Mouse (Mus musculus) cerebellum, postnatal 10 days (tissue): ENCODE data around the gene Isoc2b.
"Not testable (repeated sequence)": the region's sequence is repeated elsewhere in the genome, so short reads cannot be mapped to it uniquely, and the experiment has no call there.

ENCODE experiments used
- DNase-seq, 2 experiments: peaks; one replicate each; pipeline ENCODE4 v3.0.0; 2021; ENCODE audit warnings: mixed read lengths in 2 of 2

The Isoc2b gene

DNA sequence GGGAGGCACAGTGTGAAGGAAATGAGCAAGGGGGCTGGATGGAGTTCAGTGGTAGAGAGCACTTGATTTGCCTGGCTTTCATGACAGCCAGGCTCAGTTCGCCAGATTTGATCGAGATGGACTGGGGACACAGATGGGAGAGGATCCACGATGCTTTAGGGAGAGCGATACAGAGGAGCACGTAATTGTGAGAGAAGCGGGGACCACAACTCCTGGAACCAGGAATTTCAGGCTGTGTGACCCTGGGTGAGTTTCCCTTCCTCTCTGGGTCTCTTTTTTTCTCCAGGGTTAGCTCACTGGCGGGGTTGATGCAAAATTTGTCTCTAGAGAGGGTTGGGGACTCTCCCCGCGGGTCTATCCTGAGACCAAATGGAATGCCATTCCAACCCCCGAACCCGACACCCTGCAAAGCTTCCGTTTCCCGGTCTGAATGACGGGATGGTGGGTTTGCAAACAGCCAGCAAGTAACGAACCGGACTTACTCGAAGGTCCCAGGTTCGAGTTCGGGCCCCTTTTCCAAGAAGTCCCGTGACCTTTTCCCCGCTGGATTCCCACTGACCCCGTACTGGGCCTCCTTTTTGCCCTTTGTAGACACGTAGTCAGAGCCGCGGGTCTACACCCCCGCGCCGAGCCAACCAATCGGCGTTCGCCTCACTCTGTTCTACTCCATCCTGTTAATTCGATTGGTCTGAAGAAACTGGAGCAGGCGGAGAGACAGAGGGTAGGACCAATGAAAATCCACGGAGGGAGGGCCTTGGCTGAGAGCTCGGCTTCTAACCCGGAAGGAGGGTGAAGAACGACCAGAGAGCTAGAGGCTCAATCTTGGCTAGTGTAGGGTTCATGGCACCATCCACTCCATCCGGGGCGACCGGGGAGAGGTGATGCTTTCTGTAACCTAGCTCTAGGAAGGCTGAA, 4.2 kb downstream of the Isoc2b start:
- DNase-seq: peak; percentile 98

DNA sequence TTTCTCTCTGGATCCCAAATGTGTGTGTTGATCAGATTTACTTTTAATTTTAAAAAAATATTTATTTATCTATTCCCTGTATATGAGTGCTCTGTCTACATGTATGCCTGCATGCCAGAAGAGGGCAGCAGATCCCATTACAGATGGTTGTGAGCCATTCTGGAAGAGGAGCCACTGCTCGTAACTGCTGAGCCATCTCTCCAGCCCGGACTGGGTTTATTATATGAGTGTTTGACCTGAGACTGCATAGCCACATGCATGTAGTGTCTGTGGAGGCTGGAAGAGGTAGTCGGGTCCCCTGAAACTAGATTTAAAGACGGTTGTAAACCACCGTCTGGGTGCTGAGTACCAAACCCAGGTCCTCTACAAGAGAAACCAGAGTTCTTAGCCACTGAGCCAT, 5.0 kb downstream of the Isoc2b start:
- DNase-seq: peak; percentile 69

DNA sequence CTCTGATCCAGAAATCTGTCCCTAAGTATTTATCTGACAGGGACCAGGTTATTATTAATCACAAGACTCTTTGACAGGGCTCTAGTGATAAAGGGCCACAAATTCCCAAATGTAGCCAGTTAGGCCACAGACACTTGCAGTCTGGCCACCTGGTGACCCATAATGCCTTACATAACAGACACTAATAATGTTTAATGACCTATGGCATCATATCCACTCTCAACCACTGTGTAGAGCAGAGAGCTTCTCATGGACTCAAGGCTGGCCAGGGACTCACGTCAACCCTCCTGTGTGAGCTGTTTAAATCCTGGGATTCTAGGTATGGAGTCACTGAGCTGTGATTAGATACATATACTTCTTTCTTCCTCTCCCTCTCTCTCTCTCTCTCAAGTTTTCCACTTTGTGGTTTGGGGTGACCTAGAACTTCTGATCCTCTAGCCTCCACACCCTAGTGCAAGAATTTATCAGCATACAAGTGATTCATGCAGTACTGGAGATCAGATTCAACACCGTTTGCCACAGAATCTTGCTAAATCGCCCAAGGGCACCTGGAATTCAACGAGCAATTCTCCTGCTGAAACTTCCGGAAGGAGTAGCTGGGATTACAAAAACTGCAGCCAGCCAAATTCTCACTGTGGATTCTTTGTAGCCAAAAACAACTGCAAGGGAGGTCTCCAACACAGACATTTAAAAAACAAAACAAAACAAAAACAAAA, 5.8 kb downstream of the Isoc2b start:
- DNase-seq: no peak

DNA sequence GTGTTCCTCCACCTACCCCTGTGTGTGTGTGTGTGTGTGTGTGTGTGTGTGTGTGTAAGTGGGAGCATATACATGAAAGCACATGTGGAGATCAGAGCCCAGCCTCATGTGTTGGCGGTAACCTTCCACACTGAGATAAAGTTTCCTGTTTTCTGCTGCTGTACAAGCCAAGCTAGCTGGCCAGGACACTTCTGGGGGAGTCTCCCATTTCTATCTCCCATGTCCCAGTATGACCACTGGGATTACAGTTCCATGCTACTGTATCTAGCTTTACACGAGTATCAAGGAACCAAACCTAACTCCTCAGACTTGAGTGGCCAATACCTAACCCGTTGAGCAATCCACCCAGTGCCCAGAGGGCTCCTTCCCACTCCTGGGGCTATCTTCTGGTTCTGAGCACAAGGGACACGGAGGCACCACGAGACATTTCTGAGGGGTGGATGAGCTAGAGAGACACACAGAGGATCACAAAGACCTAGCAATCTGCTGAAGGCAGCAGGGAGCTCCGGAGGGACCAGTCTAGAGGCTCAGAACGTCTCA, 6.4 kb downstream of the Isoc2b start:
- no peak for DNase-seq

DNA sequence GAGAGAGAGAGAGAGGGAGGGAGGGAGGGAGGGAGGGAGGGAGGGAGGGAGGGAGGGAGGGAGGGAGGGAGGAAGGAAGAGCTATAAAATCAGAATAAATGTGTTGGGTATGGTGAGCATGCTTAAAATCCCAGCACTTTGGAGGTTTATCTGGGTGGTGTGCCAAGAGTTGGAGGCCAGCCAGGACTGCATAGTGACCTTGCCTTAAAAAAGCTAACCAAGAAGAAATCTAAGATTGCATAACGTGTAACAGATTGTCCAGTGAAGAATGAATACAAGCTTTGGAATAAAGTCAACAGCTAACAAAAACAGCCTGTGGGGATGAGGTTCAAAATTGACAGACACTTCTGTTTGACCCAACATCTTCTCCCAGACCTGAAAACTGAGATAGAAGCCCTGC, 7.0 kb downstream of the Isoc2b start:
- peak; percentile 53 to 55 for DNase-seq

DNA sequence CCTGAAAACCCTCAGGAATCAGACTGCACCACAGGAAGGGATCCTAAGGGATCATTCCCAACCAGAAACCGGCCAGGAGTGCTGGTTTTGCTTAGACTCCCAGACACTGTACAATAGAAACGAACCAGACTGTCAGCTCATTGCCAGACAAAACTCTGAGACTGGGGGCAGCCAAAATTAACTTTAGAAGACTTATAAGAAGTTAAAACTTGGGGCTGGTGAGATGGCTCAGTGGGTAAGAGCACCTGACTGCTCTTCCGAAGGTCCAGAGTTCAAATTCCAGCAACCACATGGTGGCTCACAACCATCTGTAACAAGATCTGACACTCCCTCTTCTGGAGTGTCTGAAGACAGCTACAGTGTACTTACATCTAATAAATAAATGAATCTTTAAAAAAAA, 9.1 kb downstream of the Isoc2b start:
- DNase-seq: not testable (repeated sequence)

DNA sequence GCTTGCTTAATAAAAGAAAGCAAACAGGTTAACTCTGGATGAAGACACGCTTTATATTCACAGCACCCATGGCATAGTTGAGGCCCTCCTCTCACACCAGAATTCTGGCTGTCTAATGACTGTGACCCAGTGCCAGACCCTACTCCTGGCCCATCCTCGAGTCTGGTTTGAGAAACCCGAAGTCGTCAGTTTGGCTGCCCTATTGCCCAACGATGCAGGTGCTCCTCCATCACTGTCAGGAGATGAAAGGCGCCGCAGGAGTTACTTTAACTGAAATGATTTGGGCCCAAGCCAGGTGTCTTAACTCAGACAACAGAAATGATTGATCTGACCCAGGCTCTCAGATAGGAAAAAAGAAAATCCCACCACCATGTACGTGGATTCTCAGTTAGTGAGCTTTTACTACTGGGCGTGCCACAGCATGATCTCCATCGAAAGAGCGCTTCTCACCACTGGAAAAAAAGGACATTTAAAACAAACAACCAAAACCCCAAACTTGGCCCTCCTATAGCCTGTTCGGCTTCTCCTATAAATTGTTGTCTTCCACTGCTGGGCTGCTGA, 10.6 kb downstream of the Isoc2b start:
- DNase-seq: no peak

DNA sequence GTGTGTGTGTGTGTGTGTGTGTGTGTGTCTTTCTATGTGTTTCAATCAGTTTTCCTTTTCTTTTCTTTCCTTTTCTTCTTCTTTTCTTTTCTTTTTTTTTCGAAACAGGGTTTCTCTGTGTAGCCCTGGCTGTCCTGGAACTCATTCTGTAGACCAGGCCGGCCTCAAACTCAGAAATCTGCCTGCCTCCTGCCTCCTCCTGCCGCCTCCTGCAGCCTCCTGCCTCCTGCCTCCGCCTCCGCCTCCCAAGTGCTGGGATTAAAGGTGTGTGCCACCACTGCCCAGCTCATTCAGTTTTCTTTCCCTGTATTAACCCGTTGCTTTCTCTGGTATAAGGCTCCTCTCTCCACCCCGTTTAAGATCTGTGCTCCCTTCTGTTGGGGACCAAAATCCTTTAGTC, 12.7 kb downstream of the Isoc2b start:
- peak in 1 of 2 experiments; percentile 77 for DNase-seq

DNA sequence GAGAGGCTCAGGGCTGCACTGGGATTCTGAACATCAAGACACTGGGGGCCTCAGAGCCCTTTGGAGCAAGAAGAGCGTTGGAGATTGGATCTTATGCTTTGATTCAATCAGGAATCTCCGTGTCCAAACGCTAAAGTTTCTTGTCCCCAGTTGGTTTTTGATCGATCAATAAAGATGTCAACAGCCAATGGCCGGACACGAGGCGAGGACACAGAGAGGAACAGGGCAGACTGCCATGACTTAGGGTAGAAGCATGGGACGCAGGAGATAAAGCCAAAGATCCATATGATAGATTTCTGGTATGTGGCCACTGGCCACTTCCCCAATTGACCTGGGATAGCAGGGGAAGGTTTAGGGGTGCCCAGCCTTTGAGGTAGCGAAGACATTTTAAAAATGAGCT, 13.6 kb downstream of the Isoc2b start:
- DNase-seq: no peak

DNA sequence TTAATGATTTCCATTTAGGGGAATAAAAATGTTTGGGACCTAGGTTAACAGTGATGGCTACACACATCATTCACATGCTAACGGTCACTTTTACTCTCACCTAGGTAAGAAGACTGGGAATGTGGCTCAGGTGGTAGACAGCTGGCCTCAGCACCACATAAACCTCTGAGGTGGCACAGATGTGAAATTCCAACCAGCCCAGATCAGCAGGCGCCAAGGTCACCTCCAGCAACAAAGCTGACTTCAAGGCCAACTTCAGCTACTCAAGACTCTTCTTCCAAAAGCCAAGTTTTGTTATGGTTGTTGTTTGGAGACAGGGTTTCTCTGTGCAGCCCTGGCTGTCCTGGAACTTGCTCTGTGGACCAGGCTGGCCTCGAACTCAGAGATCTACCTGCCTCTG, 16.4 kb downstream of the Isoc2b start:
- DNase-seq: no peak

DNA sequence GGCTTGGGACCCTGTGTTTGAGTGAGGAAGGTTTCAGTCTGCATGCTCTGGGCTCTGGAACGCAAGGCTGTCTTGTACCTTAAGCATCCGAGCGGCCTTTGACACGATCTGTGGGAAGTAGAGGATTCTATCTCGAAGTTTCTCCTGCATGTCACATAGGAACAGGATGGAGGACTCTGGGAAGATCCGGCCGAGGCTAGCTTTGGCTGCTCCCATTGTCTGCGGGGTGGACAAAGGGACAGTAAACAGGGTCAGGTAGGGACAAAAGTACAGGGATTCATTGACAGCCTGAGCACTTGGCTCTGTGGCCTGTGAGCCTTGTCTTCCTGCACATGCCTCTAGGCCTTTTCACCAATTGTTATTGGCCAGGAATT, 18.8 kb downstream of the Isoc2b start:
- no peak for DNase-seq

DNA sequence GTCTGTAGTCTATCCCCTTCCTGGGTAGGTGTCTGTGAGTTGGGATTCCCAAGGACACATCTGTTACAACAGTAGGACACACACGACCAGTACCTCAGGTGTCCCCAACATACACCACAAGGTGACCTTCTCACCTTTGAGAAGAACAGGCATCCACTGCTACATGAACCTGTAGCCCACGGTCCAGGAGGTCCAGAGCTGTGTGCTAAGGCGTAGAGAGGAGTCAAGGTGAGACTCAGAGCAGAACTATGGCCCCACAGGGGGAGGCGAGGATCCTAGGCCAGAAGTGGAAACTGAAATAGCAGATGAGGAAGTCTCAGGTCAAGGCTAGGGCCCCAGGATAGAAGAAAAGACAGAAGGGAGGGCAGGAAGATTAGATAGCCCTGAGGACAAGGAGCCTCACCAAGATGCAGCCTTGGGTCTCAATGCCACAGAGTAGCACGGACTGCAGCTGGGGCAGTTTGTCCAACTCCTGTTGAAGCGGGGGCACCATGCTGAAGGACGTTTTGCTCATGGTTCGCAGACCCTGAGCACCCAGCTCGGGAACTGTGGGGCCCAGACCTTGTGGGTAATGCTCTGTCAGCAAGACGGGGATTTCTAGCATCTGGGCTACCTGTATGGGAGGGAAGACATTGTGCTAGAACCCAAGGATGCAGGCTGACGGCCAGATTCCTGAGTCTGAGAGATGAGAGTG, 19.3 kb downstream of the Isoc2b start:
- no peak for DNase-seq

DNA sequence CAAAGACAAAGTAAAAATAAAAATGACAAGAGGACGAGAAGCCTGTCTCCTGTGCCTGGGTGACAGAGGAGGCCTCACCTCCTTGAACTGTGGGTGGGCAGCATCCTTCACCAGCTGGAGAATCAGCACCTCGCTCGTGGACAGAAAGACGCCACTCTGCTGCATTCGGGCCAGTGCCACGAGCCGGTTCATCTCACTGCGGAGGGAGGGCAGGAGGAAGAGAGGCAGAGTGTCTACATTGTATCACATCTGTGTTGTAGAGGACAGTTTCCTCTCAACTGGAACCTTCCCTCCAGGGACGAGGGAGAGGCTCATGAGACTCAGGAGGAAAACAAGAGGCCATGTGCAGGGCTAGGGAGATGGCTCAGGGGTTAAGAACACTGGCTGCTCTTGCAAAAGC, 20.7 kb downstream of the Isoc2b start:
- no peak for DNase-seq

DNA sequence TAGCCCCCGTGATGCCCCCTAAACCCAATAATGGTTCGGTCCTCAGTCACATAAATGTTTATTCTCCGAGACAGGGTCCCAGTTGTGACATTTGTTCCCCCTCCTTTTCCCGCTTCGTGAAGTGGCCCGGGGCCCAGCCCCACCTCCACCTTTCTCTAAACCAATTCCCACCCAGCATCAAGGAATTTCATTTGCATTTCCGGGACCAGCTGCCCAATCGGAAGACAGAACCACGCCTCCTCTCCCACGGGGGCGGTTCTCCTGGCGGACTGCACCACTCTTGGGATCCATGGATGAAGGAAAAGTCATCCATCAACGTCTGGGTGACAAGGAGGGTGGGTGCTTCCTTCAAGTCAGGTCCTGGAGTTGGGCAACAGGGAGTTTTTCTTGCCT, 25.1 kb downstream of the Isoc2b start:
- peak; percentile 92 to 94 for DNase-seq

DNA sequence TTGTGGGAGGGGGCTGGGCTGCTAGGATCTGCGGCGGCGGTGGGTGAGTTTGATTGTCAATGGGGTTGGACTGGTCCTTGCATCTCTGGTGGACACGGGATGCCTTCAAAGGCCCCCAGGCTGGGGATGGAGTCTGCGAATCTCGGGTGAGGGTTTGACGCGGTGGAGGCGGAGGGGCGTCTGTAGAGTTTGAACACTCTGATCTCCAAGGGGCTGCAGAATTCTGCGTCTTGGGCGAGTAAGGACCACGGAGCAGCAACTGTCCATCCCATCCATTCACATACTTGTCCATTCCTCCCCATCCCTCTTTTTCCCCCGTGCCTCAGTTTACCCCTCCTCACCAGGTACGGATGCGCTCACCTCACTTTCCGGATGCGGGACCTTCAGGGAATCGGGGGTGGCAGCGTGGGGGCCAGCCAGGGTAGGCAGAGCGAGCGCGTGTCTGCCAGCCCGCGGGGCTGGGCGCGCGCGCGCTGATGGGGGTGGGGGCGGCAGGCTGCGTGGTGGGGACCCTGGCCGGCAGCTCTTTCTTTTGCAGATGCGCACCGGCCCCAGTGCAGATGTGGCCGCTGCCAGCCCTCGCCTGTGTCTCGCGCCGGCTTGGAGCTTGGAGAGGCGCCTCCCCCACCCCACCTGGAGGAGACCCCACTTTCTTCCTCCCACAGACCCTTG, 25.7 kb downstream of the Isoc2b start, which contains the start of gene Shisa7:
TSS of gene Shisa7 (minus strand) at position 452 of the 672 bp plus-strand sequence.
- no peak for DNase-seq

DNA sequence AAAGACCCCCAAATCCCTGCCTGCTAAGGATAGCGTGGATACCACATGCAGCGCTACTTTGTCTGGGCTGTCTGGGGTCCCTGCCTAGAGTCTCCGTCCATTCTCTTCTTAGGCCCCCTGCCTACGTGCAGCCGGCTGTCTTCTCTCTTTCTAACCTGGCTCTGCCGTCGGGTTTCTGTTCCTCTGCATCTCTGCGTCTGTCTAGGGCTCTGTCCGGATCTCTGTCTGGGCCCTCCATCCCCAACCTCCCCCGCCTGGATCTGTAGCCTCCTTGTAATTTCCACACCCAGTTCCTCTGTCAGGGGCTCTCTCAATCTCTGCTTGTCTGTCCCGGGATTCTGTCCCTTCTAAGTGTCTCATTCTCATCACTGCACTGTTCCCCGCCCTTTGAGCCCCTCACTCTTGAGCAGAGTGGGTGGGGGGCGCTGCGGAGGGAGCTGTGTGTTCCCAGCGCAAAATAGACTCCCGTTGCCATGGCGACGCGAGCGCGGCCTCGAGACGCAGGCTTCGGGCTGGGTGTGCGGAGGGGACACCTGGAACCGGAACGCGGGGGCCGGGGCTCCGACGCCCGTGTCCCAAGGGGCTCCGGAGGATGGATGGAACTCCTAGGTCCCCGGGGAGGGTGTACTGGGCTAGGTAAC, 26.3 kb downstream of the Isoc2b start:
- peak; percentile 78 to 83 for DNase-seq

DNA sequence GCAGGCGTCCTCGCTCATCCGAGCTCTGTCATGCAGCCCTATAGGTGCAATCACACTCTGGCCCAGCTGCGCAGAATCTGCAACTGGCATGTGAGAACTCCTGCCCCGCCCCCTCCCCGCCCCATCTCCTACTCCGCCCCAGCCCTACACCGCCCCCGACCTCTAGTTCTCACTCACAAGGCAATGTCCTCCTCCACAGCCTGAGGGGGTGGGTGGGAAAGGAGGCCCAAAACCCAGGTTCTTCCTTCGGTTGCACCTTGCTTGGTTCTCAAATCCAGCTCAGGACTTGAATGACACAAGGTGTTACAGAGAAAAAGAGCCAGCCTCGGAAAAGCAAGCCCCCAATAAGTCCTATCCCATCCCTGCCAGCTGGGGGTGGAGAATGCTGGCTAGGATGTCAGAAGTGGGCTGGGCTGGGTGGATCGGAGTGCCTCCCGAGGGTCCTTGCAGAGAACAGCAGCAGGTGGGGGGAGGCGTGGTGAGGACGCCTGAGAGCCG, 27.4 kb downstream of the Isoc2b start:
- DNase-seq: peak; percentile 24 to 31

DNA sequence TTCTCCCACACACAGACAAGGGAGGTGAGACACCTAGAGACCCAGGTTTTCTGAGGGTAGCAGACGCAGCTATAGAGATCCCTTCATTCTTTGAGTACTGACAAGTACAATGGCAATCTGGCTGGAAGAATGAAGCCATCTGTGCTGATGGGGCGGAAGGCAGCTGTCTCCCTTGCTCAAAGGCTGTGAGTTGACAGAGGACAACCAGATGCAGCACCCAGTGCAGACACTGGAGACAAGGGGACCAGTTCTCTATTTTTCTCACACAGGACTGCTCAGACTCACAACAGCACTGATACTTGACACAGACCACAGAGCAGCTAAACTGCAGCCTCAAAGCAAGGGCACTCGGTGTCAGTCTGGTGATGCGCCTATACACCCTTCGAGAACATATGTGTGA, 28.0 kb downstream of the Isoc2b start:
- no peak for DNase-seq

DNA sequence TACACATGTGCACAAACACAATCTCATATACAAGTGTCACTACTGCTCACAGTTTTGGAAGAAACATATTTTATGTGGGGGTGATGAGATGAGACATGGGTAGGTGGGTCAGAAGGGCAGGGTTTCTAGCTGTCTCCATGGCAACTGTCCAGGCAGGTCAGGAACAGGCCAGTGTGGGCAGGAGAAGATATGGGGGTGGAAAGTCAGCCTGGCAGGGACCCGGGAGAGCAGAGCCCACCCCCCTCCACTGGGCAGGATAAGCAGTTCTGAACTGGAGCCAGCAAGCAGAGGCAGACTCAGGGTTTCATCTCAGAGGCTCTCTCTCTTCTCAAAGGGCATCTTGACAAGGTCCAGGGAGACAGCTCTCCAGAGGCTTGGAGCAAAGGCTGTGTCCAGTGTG, 32.4 kb downstream of the Isoc2b start:
- peak; percentile 34 for DNase-seq

DNA sequence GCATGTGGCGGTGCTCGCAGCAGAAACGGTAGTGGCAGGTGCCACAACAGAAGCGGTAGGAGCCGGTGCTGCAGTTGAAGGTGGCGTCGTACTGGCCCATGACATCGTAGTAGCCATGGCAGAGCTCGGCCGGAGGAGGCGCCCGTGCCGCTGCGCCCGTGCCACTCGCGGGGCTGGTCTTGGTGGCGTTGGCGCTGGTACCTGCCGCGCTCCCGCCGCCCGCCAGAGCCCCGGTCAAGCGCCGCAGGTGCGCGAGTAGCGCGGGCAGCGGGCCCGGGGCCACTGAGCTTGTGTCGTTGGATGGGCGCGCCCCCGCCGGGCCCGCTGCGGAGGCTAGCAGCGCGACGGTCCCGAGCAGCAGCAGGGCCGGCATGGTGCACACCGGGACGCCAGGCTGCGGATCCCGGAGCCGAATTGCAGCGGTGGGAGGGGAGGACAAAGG, 33.7 kb downstream of the Isoc2b start:
- peak; percentile 87 to 90 for DNase-seq

DNA sequence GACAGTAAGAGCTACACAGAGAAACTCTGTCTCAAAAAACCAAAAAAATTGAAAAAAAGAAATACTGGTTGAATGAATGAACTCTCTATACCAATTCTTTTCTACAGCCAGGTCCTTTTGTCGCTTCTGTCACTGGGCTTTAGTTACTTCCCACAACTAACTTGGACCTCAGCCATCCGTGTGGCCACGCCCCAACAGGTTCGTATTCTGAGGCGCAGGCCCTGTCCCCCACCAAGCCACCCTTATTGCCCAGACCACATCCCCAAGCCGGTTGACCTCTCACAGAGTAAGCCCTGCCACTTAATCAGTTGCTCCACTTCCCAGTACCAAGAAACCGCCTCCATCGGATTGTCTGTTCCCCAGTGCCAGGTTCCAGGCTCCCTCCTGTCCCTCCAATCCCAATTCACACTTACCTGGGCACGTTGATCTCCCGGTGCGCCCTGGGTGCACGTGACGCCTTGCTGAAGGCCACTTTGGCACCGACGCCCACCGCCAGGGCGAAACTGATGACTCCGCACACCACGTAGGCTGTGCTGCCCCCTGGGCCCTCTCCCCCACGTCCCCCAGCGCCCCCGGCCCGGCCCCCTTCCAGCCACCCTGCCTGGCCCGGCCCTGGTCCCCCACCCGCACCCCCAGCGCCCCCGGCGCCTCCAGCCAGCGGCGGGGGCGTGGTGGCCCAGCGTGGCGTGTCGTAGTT, 34.3 kb downstream of the Isoc2b start:
- DNase-seq: peak in 1 of 2 experiments; percentile 38
